Mouse (Mus musculus) G1E (cell line): Measurements from ENCODE around the gene Minos1. TPM values are rescaled to one million over a fixed set of nuclear protein-coding genes. Genes with fewer than 3 reads are reported as not detected.

Experiments used
- ATAC-seq: 2 replicates; pipeline ENCODE4 v1.8.0; 2016; ENCODE audit warnings: mild to moderate bottlenecking; ENCODE audit not compliant: insufficient number of reproducible peaks, poor library complexity, low FRiP score, severe bottlenecking; ENCODE audit errors: extremely low read depth
- DNase-seq: peaks from one replicate; pipeline ENCODE4 v3.0.0; 2012; ENCODE audit warnings: low spot score
- H3K27me3 ChIP-seq: 2 replicates; pipeline ENCODE4 v1.6.1; 2012; ENCODE audit warnings: mild to moderate bottlenecking, low read length, inconsistent platforms; ENCODE audit not compliant: insufficient read depth
- H3K36me3 ChIP-seq: replicated peaks from 2 replicates; pipeline ENCODE3; 2012; ENCODE audit warnings: mild to moderate bottlenecking, inconsistent platforms
- H3K4me1 ChIP-seq: 2 replicates; pipeline ENCODE4 v1.6.1; 2012; ENCODE audit warnings: low read depth, low read length, inconsistent platforms, mixed read lengths; ENCODE audit not compliant: insufficient read depth
- H3K4me3 ChIP-seq: 2 replicates; pipeline ENCODE4 v1.5.1; 2012; ENCODE audit warnings: low read depth, mild to moderate bottlenecking, inconsistent platforms, low read length, moderate library complexity, mixed read lengths
- H3K9me3 ChIP-seq: replicated peaks from 2 replicates; pipeline ENCODE4 v1.6.1; 2012; ENCODE audit warnings: inconsistent platforms
- CTCF ChIP-seq: IDR thresholded peaks from 2 replicates; pipeline ENCODE4 v1.5.1; 2012; ENCODE audit warnings: low read depth, low read length, inconsistent platforms, mixed read lengths
- GATA1 ChIP-seq: IDR thresholded peaks from 2 replicates; pipeline ENCODE4 v1.6.1; 2012; ENCODE audit warnings: borderline replicate concordance, low read length, inconsistent platforms, mixed read lengths
- GATA2 ChIP-seq: IDR thresholded peaks from 2 replicates; pipeline ENCODE4 v1.6.1; 2012; ENCODE audit warnings: low read depth, low read length, inconsistent platforms, borderline replicate concordance
- POLR2AphosphoS5 ChIP-seq: IDR thresholded peaks from 2 replicates; pipeline ENCODE4 v1.6.1; 2012; ENCODE audit warnings: low read depth, low read length, inconsistent platforms; ENCODE audit not compliant: insufficient replicate concordance
- TAL1 ChIP-seq: conservative IDR thresholded peaks from 2 replicates; pipeline ENCODE4 v1.6.1; 2012; ENCODE audit warnings: low read depth, low read length, inconsistent platforms, mixed read lengths
- polyA plus RNA-seq: library from polyadenylated mRNA; stranded (reverse); fragments of >175 nt; gene quantifications from 2 replicates; pipeline ENCODE4 v1.2.3, GENCODE M21; 2012
- total RNA-seq, 2 experiments: library from RNA; stranded (forward) in 1 of 2; stranded (reverse) in 1 of 2; fragments of 200-1000 nt in 1 of 2; fragments of >200 nt in 1 of 2; fragmentation: Nextera tagmentation in 1 of 2; gene quantifications; 2 replicates each; pipeline ENCODE4 v1.2.3; 2014 to 2017

Minos1 gene
- total RNA-seq (2014; fragmentation: Nextera tagmentation): 342 and 377 TPM in 2 replicates
- total RNA-seq (2017): 323 and 338 TPM in 2 replicates
- 11.9 and 12.8 TPM in 2 replicates for polyA plus RNA-seq

- H3K36me3 ChIP-seq: peaks cover 25% of the 10 kb centered on the region
- peaks cover 53% of the 10 kb centered on the region for H3K4me1 ChIP-seq
- H3K27me3 ChIP-seq: no peaks in the 10 kb centered on the region
- H3K4me3 ChIP-seq: peak within 1 kb of the TSS; percentile 99
- peak; percentile 89 for DNase-seq
- ATAC-seq: peak; percentile 92
- no peak for TF ChIP-seq GATA1
- TF ChIP-seq CTCF: no peak
- no peak for TF ChIP-seq POLR2AphosphoS5
- TF ChIP-seq GATA2: no peak
- no peak for TF ChIP-seq TAL1
- peaks cover 7% of the 10 kb centered on the region for H3K9me3 ChIP-seq
Observed at GRCm38 (mm10) chr4:139130701-139131549, at the start of gene Minos1. TSS of gene Minos1 (minus strand) at chr4:139131113.

- TF ChIP-seq GATA1 (no peak), TAL1 (peak; percentile 57; the same call in 1 of the 2 replicates), POLR2AphosphoS5 (no peak)
- Histone ChIP-seq H3K36me3 (no peaks in the 10 kb centered on the region), H3K4me3 (no peak overlapping the region), H3K9me3 (peaks cover 14% of the 10 kb centered on the region), H3K27me3 (no peaks in the 10 kb centered on the region; the same call in 1 of the 2 replicates), H3K4me1 (peaks cover 14% of the 10 kb centered on the region)
- peak; percentile 98 for ATAC-seq
- DNase-seq: peak; percentile 52
Observed at GRCm38 (mm10) chr4:139179731-139180625, 49.1 kb upstream of the Minos1 start.

GRCm38 (mm10) chr4:139179218-139179617 lies 48.3 kb upstream of the Minos1 start:
- no peak overlapping the region for H3K4me3 ChIP-seq
- TF ChIP-seq GATA2: no peak
- TF ChIP-seq POLR2AphosphoS5: no peak
- no peak for TF ChIP-seq CTCF
- TF ChIP-seq GATA1: no peak
- no peak for TF ChIP-seq TAL1
- no peaks in the 10 kb centered on the region for H3K36me3 ChIP-seq
- peaks cover 14% of the 10 kb centered on the region for H3K9me3 ChIP-seq
- DNase-seq: no peak
- no peaks in the 10 kb centered on the region; the same call in 1 of the 2 replicates for H3K27me3 ChIP-seq
- no peak for ATAC-seq
- H3K4me1 ChIP-seq: peaks cover 14% of the 10 kb centered on the region

- H3K9me3 ChIP-seq: peaks cover 14% of the 10 kb centered on the region
- ATAC-seq: no peak
- TF ChIP-seq POLR2AphosphoS5 (no peak), TAL1 (no peak), CTCF (no peak), GATA1 (no peak), GATA2 (no peak)
- H3K27me3 ChIP-seq: no peaks in the 10 kb centered on the region; the same call in 1 of the 2 replicates
- H3K4me1 ChIP-seq: peaks cover 14% of the 10 kb centered on the region
- no peak overlapping the region for H3K4me3 ChIP-seq
- DNase-seq: no peak
- no peaks in the 10 kb centered on the region for H3K36me3 ChIP-seq
Observed at GRCm38 (mm10) chr4:139178377-139178776, 47.5 kb upstream of the Minos1 start.

DNA sequence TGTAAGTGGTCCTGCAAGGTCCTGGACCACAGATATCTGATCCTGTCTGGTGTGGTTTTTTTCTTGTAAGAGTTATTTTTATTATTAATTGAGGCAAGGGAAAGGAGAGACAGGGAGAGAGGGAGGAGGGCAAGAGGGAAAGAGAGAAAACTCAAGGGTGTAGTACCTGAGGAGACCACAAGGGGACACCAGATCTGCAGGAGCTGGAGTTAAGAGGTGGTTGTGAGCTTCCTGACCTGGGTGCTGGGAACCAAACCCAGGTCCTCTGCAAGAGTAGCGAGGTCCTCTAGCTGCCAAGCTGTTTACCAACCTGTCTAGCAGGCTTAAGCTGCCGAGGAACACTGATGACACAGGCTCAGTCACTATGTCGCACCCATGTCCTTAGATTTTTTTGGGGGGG lies 47.0 kb upstream of the Minos1 start:
- ATAC-seq: no peak
- peaks cover 14% of the 10 kb centered on the region for H3K4me1 ChIP-seq
- H3K4me3 ChIP-seq: no peak overlapping the region
- H3K36me3 ChIP-seq: no peaks in the 10 kb centered on the region
- TF ChIP-seq CTCF (peak; percentile 45), POLR2AphosphoS5 (no peak)
- H3K9me3 ChIP-seq: peaks cover 14% of the 10 kb centered on the region
- H3K27me3 ChIP-seq: no peaks in the 10 kb centered on the region; the same call in 1 of the 2 replicates
- no peak for DNase-seq

DNA sequence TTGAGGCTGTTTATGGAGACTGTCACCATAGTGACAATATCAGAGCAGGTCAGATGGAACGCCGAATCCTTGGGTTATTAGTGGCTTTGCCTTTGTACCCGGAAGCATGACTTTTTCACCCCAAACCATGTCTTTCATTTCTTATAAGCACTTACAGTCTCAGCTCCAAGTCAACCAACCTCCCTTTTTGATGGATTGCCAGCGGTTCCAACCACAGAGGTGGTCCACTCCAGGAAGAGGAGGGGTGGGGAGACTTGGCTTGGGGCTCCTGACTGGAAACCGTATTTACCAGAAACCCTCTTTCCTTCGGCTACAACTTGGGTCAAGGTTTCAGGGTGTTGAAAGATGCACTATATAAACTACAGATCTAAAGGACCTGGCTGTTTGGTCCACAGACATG lies 45.1 kb upstream of the Minos1 start:
- TF ChIP-seq CTCF (no peak), TAL1 (no peak), GATA1 (no peak), POLR2AphosphoS5 (no peak), GATA2 (no peak)
- H3K27me3 ChIP-seq: no peaks in the 10 kb centered on the region; the same call in 1 of the 2 replicates
- H3K36me3 ChIP-seq: no peaks in the 10 kb centered on the region
- H3K9me3 ChIP-seq: peaks cover 14% of the 10 kb centered on the region
- H3K4me3 ChIP-seq: no peak overlapping the region
- DNase-seq (no peak), ATAC-seq (no peak)
- peaks cover 14% of the 10 kb centered on the region for H3K4me1 ChIP-seq
